Mouse (Mus musculus): ENCODE measurements around the gene Wdtc1. TPM values are rescaled to one million over a fixed set of nuclear protein-coding genes. Genes with fewer than 3 reads are reported as not detected.
A peak's percentile ranks its signal among the peaks of the same experiment; 100 is the strongest.

Wdtc1 gene
- total RNA-seq, 4 experiments from 2014 or later: 49.0 to 73.2 (median 60.2) TPM

GRCm38 (mm10) chr4:133375812-133376577 lies 22.7 kb upstream of the Wdtc1 start:
- no peak for DNase-seq

GRCm38 (mm10) chr4:133374011-133374410 lies 20.7 kb upstream of the Wdtc1 start:
- DNase-seq: no peak

- DNase-seq: no peak
These were observed 19.0 kb upstream of the Wdtc1 start for GRCm38 (mm10) chr4:133372278-133372665.

GRCm38 (mm10) chr4:133371621-133372277 lies 18.5 kb upstream of the Wdtc1 start:
- no peak for DNase-seq

GRCm38 (mm10) chr4:133370298-133371274 lies 17.3 kb upstream of the Wdtc1 start:
- DNase-seq: no peak

GRCm38 (mm10) chr4:133369553-133370297 lies 16.4 kb upstream of the Wdtc1 start, which contains the start of gene Slc9a1:
Slc9a1 (plus strand) TSS chr4:133369706.
- peak; percentile 93 for DNase-seq

- no peak for DNase-seq
These were observed 1.4 kb upstream of the Wdtc1 start for GRCm38 (mm10) chr4:133354641-133355040.

GRCm38 (mm10) chr4:133352797-133353196 lies 484 bp downstream of the Wdtc1 start:
- DNase-seq: no peak

GRCm38 (mm10) chr4:133348051-133348775 lies 5.1 kb downstream of the Wdtc1 start:
- DNase-seq: no peak

GRCm38 (mm10) chr4:133347624-133348023 lies 5.7 kb downstream of the Wdtc1 start:
- no peak for DNase-seq

GRCm38 (mm10) chr4:133346577-133346976 lies 6.7 kb downstream of the Wdtc1 start:
- DNase-seq: no peak

- DNase-seq: no peak
These were observed 7.6 kb downstream of the Wdtc1 start for GRCm38 (mm10) chr4:133345702-133346101.

- no peak for DNase-seq
These were observed 9.2 kb downstream of the Wdtc1 start for GRCm38 (mm10) chr4:133344112-133344511.

- no peak for DNase-seq
These were observed 13.1 kb downstream of the Wdtc1 start for GRCm38 (mm10) chr4:133340217-133340616.

GRCm38 (mm10) chr4:133339148-133339749 lies 14.0 kb downstream of the Wdtc1 start:
- peak; percentile 97 for DNase-seq

GRCm38 (mm10) chr4:133338521-133339095 lies 14.7 kb downstream of the Wdtc1 start:
- no peak for DNase-seq

- DNase-seq: no peak
These were observed 15.3 kb downstream of the Wdtc1 start for GRCm38 (mm10) chr4:133337833-133338520.

GRCm38 (mm10) chr4:133333306-133333705 lies 20.0 kb downstream of the Wdtc1 start:
- DNase-seq: no peak

- DNase-seq: no peak
These were observed 23.0 kb downstream of the Wdtc1 start for GRCm38 (mm10) chr4:133330296-133330695.

- DNase-seq: no peak
These were observed 25.2 kb downstream of the Wdtc1 start for GRCm38 (mm10) chr4:133328129-133328528.
